Mouse (Mus musculus): Measurements from ENCODE around the gene Foxs1.
A peak's percentile ranks its signal among the peaks of the same experiment; 100 is the strongest.

The Foxs1 gene

GRCm38 (mm10) chr2:152933048-152933447 lies at the start of gene Foxs1:
TSS of gene Foxs1 (minus strand) at chr2:152933208.
- TF ChIP-seq GATA4 (IDR thresholded peaks at IDR 0.05; ENCODE audit: insufficient replicate concordance, low read length) = no peak

GRCm38 (mm10) chr2:152976991-152977390 lies 44.0 kb upstream of the Foxs1 start:
- TF ChIP-seq GATA4 (IDR thresholded peaks at IDR 0.05; ENCODE audit: insufficient replicate concordance, low read length) = no peak

GRCm38 (mm10) chr2:152965555-152965954 lies 32.5 kb upstream of the Foxs1 start:
- TF ChIP-seq GATA4 (IDR thresholded peaks at IDR 0.05; ENCODE audit: insufficient replicate concordance, low read length) = no peak

- peak; percentile 23; the same call in 1 of the 2 replicates for TF ChIP-seq GATA4 (IDR thresholded peaks at IDR 0.05; ENCODE audit: insufficient replicate concordance, low read length)
Measured at GRCm38 (mm10) chr2:152962091-152962793, 29.2 kb upstream of the Foxs1 start, which contains the start of gene Ttll9. TSS of gene Ttll9 (plus strand) at chr2:152962485.

GRCm38 (mm10) chr2:152958116-152958515 lies 25.1 kb upstream of the Foxs1 start:
- TF ChIP-seq GATA4 (IDR thresholded peaks at IDR 0.05; ENCODE audit: insufficient replicate concordance, low read length) = no peak

- no peak for TF ChIP-seq GATA4 (IDR thresholded peaks at IDR 0.05; ENCODE audit: insufficient replicate concordance, low read length)
Measured at GRCm38 (mm10) chr2:152951850-152952720, 19.1 kb upstream of the Foxs1 start.

- TF ChIP-seq GATA4 (IDR thresholded peaks at IDR 0.05; ENCODE audit: insufficient replicate concordance, low read length) = no peak
Measured at GRCm38 (mm10) chr2:152951065-152951849, 18.2 kb upstream of the Foxs1 start, which contains the start of gene Dusp15. TSS of gene Dusp15 (minus strand) at chr2:152951698.

- no peak for TF ChIP-seq GATA4 (IDR thresholded peaks at IDR 0.05; ENCODE audit: insufficient replicate concordance, low read length)
Measured at GRCm38 (mm10) chr2:152950358-152951064, 17.5 kb upstream of the Foxs1 start.

- TF ChIP-seq GATA4 (IDR thresholded peaks at IDR 0.05; ENCODE audit: insufficient replicate concordance, low read length) = no peak
Measured at GRCm38 (mm10) chr2:152948438-152949020, 15.5 kb upstream of the Foxs1 start.

- TF ChIP-seq GATA4 (IDR thresholded peaks at IDR 0.05; ENCODE audit: insufficient replicate concordance, low read length) = no peak
Measured at GRCm38 (mm10) chr2:152947098-152947497, 14.1 kb upstream of the Foxs1 start.

GRCm38 (mm10) chr2:152944013-152944412 lies 11.0 kb upstream of the Foxs1 start:
- no peak for TF ChIP-seq GATA4 (IDR thresholded peaks at IDR 0.05; ENCODE audit: insufficient replicate concordance, low read length)

GRCm38 (mm10) chr2:152943568-152943967 lies 10.6 kb upstream of the Foxs1 start:
- TF ChIP-seq GATA4 (IDR thresholded peaks at IDR 0.05; ENCODE audit: insufficient replicate concordance, low read length) = no peak

GRCm38 (mm10) chr2:152942898-152943515 lies 10.0 kb upstream of the Foxs1 start:
- no peak for TF ChIP-seq GATA4 (IDR thresholded peaks at IDR 0.05; ENCODE audit: insufficient replicate concordance, low read length)

GRCm38 (mm10) chr2:152941776-152942175 lies 8.8 kb upstream of the Foxs1 start:
- TF ChIP-seq GATA4 (IDR thresholded peaks at IDR 0.05; ENCODE audit: insufficient replicate concordance, low read length) = no peak
